Mouse (Mus musculus) kidney, adult 18-20 months (tissue): Measurements from ENCODE around the gene Tnni3k.

Source experiments
- DNase-seq: peaks from one replicate; pipeline ENCODE4 v3.0.0; 2021

Gene Tnni3k

GRCm38 (mm10) chr3:154945688-154946161 is 109.5 kb downstream of the Tnni3k start:
- no peak for DNase-seq

DNA sequence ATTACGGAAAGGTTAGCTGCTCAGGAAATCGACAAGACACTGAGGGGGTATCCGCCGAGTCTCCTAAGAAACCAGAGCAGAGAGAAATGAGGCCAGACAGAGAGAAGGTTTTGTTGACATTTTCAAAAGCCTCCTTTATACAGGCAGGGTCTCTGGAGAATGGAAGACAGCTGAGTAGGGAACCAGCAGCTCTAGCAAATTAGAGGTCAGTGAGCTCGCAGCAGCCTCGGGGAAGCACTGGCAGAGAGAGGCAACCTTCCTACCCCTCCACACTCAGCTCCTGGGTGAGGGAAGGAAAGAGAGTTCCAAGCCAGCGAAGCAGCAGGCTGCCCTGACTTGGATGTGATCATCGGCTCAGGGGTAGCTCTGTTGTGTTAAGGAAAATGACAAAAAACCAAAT is 127.5 kb downstream of the Tnni3k start:
- no peak for DNase-seq

- no peak for DNase-seq
Measured at GRCm38 (mm10) chr3:154924936-154925335, 130.3 kb downstream of the Tnni3k start.

GRCm38 (mm10) chr3:154915566-154915965 is 139.6 kb downstream of the Tnni3k start:
- no peak for DNase-seq

- no peak for DNase-seq
Measured at GRCm38 (mm10) chr3:154913641-154914040, 141.6 kb downstream of the Tnni3k start.

GRCm38 (mm10) chr3:154896737-154897136 is 158.5 kb downstream of the Tnni3k start:
- peak; percentile 33 for DNase-seq

GRCm38 (mm10) chr3:154893225-154893624 is 162.0 kb downstream of the Tnni3k start:
- DNase-seq, result no peak

DNA sequence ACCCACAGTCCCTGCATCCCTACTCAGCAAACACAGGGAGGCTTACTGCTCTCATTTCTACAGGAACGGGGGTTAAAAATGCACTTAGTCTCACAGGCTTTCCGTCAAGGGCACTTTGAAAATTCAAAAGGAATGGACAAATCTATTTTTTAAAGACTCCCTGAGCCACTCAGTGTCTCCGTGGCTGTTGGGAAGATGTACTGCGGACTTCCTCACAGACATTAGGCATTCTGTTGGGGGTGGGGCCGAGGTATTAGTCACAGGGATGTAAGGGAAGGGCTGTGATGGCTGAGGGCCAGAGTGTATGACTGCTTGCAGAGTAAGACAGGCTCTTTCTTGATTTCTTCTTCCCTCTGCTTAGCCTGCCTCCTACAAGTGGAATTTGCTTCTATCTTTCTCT is 169.8 kb downstream of the Tnni3k start:
- no peak for DNase-seq

GRCm38 (mm10) chr3:154885048-154885447 is 170.2 kb downstream of the Tnni3k start:
- no peak for DNase-seq

DNA sequence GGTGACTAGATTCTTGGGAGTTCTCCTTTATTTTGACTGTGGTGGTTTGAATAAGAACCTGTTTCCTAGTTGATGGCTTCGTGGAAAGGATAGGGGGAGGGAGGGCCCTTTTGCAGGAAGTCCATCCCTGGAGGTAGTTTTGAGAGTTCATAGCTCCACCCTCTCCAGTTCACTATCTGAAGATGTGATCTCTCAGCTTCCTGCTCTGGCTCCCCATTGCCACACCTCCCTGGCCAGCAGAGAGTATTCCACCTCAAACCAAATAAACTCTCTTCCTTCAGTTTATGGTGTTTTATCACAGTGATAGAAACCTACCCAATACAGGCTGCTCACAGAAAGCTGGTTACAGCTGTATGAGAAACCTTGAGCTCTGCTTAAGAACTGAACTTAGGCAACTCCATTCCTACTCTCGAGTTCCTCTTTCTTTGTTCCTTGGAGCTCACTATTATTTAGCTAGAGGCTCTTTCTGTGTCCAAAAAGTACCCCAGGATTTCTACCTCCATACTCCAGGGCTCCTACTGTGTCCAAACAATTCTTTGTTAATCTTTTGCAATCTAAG is 173.7 kb downstream of the Tnni3k start:
- no peak for DNase-seq

- no peak for DNase-seq
Measured at GRCm38 (mm10) chr3:154880536-154880939, 174.7 kb downstream of the Tnni3k start.

- DNase-seq, result no peak
Measured at GRCm38 (mm10) chr3:154880108-154880507, 175.1 kb downstream of the Tnni3k start.

- no peak for DNase-seq
Measured at GRCm38 (mm10) chr3:154879515-154879914, 175.7 kb downstream of the Tnni3k start.

DNA sequence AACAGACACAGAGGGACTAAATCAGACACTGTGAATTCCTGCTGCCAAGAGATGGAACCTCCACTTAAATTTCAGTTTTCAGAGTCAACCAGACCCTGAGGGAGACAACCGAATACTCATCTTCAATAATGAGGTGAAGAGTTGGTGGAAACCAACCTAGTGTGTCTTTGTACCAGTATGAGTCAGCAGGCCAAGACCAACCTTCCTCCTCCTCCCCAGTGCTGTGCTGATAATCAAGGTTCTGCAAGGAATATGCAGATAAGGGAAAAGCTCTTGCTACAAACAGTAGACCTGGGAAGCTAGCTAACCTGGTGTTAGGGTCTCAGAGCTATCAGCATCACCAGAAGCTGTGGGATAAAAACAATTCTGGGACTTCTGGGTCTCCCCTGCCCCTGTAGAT is 176.1 kb downstream of the Tnni3k start:
- DNase-seq, result no peak

GRCm38 (mm10) chr3:154868807-154869206 is 186.4 kb downstream of the Tnni3k start:
- no peak for DNase-seq

- no peak for DNase-seq
Measured at GRCm38 (mm10) chr3:154861921-154862320, 193.3 kb downstream of the Tnni3k start.

- DNase-seq, result no peak
Measured at GRCm38 (mm10) chr3:154859721-154860120, 195.5 kb downstream of the Tnni3k start.

DNA sequence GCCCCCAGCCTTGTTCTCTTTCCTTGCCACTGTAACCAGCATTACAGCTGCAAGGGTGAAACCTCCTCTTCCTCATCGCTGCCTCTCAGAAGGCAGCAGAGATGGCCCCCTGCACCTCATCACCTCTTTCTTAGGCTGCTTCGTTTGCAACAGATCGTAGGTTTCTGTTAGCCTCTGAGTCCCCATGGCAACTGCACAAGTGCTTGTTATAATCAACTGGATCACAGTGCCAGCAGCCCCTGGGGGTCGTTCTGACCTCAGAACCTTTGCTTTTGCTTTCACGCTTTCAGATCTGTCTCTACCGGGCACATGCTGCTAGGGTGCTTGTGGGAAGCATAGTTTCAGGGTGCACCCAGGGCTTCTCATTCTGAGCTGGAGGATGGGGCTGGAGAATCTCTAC is 201.9 kb downstream of the Tnni3k start:
- DNase-seq, result no peak

DNA sequence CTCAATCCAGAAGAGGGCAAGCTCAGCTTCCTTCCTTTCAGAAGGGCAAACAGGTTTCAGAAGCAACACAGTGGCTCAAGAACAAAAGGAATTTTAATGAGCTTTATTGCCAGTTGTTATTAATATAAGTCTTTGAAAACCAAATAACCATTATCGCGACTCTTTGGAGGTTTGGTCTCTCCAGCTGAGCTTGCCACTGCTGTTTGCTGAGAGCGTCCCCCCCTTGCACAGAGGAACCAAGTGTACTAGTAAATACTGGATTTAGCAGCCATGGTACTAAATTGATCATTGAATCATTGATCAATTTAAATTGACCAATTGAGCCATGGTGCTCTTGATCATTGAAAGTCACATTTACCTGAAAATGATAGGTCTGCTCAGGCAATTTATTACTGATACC is 202.9 kb downstream of the Tnni3k start:
- no peak for DNase-seq

DNA sequence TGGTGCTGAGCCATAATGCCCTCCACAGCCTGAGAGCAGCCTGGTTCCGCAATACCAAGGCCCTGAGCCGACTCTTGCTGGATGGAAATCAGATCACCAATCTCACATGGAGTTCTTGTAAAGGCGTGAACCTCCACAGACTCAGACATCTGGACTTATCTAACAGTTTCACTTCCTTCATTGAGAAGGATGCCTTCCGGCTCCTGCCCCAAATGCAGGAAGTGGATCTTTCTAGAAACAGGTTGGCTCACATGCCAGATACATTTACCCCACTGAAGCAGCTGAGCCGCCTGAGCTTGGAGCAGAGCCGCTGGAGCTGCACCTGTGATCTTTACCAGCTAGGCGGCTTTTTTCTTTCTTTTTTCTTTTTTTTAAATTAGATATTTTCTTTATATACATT is 213.0 kb downstream of the Tnni3k start:
- DNase-seq, result no peak

DNA sequence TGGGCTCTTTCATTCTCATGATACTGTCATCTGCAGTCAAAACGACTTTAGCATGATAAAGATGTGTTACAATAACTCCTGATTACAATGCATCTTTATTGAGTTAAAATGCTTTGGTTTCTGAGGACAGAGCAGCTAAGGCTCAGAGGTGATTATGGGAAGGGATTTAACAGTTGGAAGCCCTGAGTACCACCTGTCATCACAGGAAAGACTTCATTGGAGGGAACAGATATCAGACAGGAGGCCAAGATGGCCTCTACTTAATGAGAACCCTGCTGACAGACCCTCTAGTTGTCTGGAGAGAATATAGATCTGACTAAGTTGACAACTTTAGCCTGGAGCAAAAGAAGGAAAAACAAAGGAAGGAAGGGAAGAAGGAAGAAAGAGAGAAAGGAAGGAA is 214.1 kb downstream of the Tnni3k start:
- no peak for DNase-seq

- no peak for DNase-seq
Measured at GRCm38 (mm10) chr3:154837861-154838260, 217.3 kb downstream of the Tnni3k start.

- no peak for DNase-seq
Measured at GRCm38 (mm10) chr3:154836137-154836536, 219.1 kb downstream of the Tnni3k start.

DNA sequence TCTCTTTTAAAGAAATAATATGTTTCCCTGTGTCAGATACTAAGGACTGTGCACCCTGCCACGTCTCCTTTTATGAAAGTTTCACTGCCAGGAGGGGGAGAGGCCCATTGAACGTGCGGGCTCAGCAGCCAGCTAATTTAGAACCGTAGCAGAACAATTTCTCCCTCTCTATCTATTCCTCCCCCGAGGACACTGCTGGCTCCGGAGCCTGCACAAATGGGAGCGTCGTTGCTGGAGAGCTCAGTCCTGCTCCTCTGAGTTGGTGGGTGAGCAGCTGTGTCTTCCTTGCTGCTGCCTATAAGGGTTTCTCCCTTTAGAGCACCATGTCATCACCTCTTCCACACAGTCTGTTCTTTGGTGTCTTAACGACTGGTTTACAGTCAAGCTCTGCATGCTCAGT is 220.8 kb downstream of the Tnni3k start:
- no peak for DNase-seq

DNA sequence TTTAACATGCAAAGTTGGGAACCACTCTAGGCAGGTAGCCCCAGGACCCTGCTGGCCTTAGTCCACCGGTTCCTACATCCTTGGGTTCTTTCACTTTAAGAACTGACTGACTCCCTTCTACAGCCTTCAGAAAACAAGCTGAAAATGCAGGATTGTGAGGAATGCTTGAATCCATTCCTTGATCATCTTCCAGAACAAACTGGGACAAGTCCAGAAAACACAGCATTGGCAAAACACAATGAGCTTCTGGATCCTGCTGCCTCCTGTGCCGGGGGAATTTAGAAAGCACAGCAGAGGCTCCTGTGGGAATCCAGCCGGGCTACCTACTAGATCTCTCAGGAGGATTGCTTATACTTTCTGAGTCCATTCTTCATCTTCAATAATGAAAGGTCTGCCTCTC is 229.5 kb downstream of the Tnni3k start:
- no peak for DNase-seq

DNA sequence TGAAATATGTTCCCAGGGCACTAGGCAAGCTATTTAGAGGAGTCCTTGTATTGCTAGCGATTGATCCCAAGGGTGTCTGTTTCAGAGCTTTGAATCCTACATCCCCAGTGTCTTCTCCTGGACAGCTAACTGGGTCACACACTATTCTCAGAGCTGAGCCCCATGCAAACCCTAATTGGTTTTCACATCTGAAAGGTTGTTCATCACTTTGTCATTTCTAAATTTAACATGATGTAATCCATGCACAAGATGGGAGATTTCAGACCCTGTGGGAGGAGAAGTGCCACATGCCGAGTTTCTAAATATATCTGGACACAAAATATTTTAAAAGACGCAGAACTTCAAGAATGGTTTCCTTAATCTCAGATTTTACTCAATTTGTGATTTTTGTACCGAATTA is 230.5 kb downstream of the Tnni3k start:
- DNase-seq, result no peak
